Mouse (Mus musculus) embryonic facial prominence, embryonic 15.5 days (tissue): ENCODE measurements at regions not wholly inside any gene's neighbourhood (a gene's known extent, or its start where the extent isn't known, plus 50 kb on each side); places are given as distances from the start of the nearest gene placed in this dataset.
A peak's percentile ranks its signal among the peaks of the same experiment; 100 is the strongest.

Experiments used
- ATAC-seq: fragments of 200-750 bp; cut with Nextera tagmentation; 2 replicates; pipeline ENCODE4 v1.8.0; 2017; ENCODE audit warnings: low read depth, moderate TSS enrichment; ENCODE audit not compliant: insufficient number of reproducible peaks, low FRiP score, low TSS enrichment
- H3K27ac ChIP-seq: fragments of 300-500 bp; sonication (generic); replicated peaks from 2 replicates; pipeline ENCODE4 v1.5.1; 2015; ENCODE audit warnings: mild to moderate bottlenecking, inconsistent platforms
- H3K27me3 ChIP-seq: fragments of 300-500 bp; sonication (generic); 2 replicates; pipeline ENCODE4 v1.6.1; 2015; ENCODE audit warnings: inconsistent platforms
- H3K36me3 ChIP-seq: fragments of 300-500 bp; sonication (generic); 2 replicates; pipeline ENCODE4 v1.6.1; 2015; ENCODE audit warnings: mild to moderate bottlenecking, inconsistent platforms
- H3K4me1 ChIP-seq: fragments of 300-500 bp; sonication (generic); 2 replicates; pipeline ENCODE4 v1.6.1; 2015; ENCODE audit warnings: inconsistent platforms
- H3K4me2 ChIP-seq: fragments of 300-500 bp; sonication (generic); replicated peaks from 2 replicates; pipeline ENCODE4 v1.6.1; 2015; ENCODE audit warnings: mild to moderate bottlenecking, inconsistent platforms
- H3K4me3 ChIP-seq: fragments of 300-500 bp; sonication (generic); replicated peaks from 2 replicates; pipeline ENCODE4 v1.5.1; 2015; ENCODE audit warnings: mild to moderate bottlenecking, inconsistent platforms
- H3K9ac ChIP-seq: fragments of 300-500 bp; sonication (generic); 2 replicates; pipeline ENCODE4 v1.6.1; 2015; ENCODE audit warnings: inconsistent platforms
- H3K9me3 ChIP-seq: fragments of 300-500 bp; sonication (generic); replicated peaks from 2 replicates; pipeline ENCODE4 v1.6.1; 2016; ENCODE audit warnings: inconsistent platforms
- WGBS: fragments of 180-500 bp; shearing (Covaris S2); methylation state at CpG from one replicate; pipeline ENCODE4 v1.1.7; 2015; 5-methylcytosine and 5-hydroxymethylcytosine counted together

DNA sequence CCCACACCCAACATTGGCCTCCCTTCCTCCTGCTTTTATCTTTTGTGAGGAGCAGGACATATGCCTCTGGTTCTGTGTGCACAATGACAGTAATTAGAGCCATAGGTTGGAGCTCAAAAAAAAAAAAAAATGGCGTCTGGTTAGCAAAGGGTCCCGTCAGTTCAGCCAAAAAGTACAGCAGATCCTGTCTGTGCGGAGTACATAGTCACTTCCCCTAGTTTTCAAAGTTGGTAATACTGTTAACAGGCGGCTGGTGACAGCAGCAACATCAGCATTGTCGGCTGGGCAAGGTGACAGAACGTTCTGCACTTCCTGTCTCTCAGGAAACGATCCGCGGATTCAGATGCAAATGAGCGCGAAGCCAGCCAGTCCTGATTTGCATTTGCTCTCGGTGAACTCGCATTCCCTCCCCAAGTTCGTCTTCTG, 642.4 kb upstream of the Gm19410 start:
- WGBS, result 2% methylated on average over 14 of the region's 14 CpGs
- Histone ChIP-seq H3K36me3 (no peaks in the 10 kb centered on the region), H3K9ac (no peak overlapping the region), H3K4me3 (peak overlapping the region; percentile 30), H3K4me2 (peak overlapping the region; percentile 42), H3K9me3 (no peaks in the 10 kb centered on the region), H3K27ac (0 out of 2 replicates have a peak overlapping the region, but pooled peaks have one; percentile 48), H3K27me3 (no peaks in the 10 kb centered on the region), H3K4me1 (peaks cover 10% of the 10 kb centered on the region)
- ATAC-seq, result no peak

DNA sequence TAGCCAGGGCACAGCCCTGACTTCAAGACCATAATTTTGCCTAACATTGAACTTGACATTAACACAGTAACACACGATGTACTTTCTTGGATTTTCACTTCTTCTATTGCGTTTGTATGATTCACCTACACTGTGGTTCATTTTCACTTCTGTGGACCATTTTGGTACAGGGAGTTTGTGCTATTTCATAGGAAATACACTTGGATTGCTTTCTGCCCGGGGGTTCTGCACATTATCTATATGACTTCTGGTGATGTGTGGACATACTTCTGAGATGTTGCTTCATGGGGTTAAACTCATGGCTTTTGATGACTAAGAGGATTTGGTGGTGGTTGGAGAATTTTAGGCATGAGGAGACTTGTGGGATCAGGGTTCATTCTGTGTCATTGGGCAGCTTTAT, 640.4 kb upstream of the Gm19410 start:
- ATAC-seq, result no peak
- no peak overlapping the region for H3K9ac ChIP-seq
- 87% methylated on average over 3 of the region's 3 CpGs for WGBS
- no peak overlapping the region for H3K4me3 ChIP-seq
- H3K27ac ChIP-seq, result no peak overlapping the region
- no peaks in the 10 kb centered on the region for H3K27me3 ChIP-seq
- H3K4me1 ChIP-seq, result peaks cover 11% of the 10 kb centered on the region
- no peaks in the 10 kb centered on the region for H3K36me3 ChIP-seq
- H3K9me3 ChIP-seq, result no peaks in the 10 kb centered on the region
- H3K4me2 ChIP-seq, result no peak overlapping the region

- Histone ChIP-seq H3K36me3 (no peaks in the 10 kb centered on the region), H3K27me3 (no peaks in the 10 kb centered on the region), H3K4me2 (no peak overlapping the region), H3K4me3 (no peak overlapping the region), H3K4me1 (0 out of 2 replicates have a peak, but pooled peaks cover 3% of the 10 kb centered on the region), H3K9ac (no peak overlapping the region), H3K9me3 (no peaks in the 10 kb centered on the region), H3K27ac (no peak overlapping the region)
- no peak for ATAC-seq
- WGBS, result 79% methylated on average over 1 of the region's 1 CpGs
Measured at GRCm38 (mm10) chr8:35132281-35132680, 633.3 kb upstream of the Gm19410 start.

DNA sequence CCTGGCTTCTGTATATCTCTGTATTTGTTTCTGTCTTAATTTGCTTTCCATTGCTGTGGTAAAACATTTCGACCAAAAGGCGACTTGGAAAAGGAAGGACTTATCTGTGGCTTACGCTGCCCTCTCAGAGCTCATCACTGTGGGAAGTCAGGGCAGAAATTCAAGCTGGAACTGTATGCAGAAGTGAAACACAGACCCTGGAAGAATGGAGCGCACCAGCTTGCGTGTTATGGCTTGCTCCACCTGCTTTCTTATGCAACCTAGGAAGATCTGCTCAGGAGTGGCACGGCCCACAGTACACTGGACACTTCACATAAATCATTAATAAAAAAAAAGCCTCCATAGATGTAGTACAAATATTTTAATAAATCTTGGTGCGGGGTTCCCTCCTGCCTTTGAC, 630.0 kb upstream of the Gm19410 start:
- Histone ChIP-seq H3K4me1 (no peaks in the 10 kb centered on the region), H3K4me3 (no peak overlapping the region), H3K9ac (no peak overlapping the region), H3K27me3 (no peaks in the 10 kb centered on the region), H3K4me2 (no peak overlapping the region), H3K27ac (no peak overlapping the region), H3K36me3 (no peaks in the 10 kb centered on the region), H3K9me3 (no peaks in the 10 kb centered on the region)
- ATAC-seq, result no peak
- 70% methylated on average over 7 of the region's 7 CpGs for WGBS

DNA sequence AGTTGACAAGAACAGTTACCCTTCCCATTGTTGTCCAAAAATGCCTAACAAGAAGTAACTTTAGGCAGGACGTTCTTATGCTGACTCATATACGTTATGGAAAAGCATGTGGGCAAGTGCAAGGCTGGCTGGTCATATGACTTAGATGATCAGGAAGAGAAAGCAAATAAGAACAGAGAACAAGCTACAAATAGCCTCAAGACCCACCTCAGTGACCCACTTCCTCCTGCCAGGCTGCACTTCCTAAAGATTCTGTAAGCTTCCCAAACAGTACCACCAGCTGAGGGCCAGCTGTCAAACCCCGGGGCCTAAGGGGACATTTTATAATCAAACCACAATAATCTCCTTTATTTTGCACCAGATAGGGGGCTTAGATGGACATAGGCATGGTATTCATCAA, 628.9 kb upstream of the Gm19410 start:
- no peak for ATAC-seq
- WGBS, result 75% methylated on average over 3 of the region's 3 CpGs
- Histone ChIP-seq H3K9ac (no peak overlapping the region), H3K4me2 (no peak overlapping the region), H3K9me3 (no peaks in the 10 kb centered on the region), H3K27ac (no peak overlapping the region), H3K36me3 (no peaks in the 10 kb centered on the region), H3K27me3 (no peaks in the 10 kb centered on the region), H3K4me1 (no peaks in the 10 kb centered on the region), H3K4me3 (no peak overlapping the region)

DNA sequence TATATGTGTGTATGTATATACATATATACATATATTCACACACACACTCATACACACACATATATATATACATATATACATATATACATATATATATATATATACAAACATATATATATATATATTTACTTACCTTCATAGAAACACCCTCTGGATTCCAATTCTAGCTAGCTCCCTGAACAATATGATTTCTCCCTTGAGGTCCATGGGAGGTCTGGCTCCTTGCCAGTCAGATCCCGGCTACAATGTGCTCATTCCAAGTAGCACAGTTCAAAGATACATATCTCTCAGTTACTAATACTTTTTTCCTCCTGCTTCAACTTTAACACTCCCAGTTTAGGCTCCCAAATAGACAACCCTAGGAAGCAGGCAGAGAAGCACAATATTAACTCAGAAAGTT, 624.8 kb upstream of the Gm19410 start:
- H3K9ac ChIP-seq, result no peak overlapping the region
- H3K27me3 ChIP-seq, result no peaks in the 10 kb centered on the region
- H3K4me1 ChIP-seq, result 0 out of 2 replicates have a peak, but pooled peaks cover 6% of the 10 kb centered on the region
- WGBS, result 53% methylated on average over 1 of the region's 1 CpGs
- H3K4me3 ChIP-seq, result no peak overlapping the region
- ATAC-seq, result no peak
- H3K27ac ChIP-seq, result no peak overlapping the region
- no peaks in the 10 kb centered on the region for H3K36me3 ChIP-seq
- H3K9me3 ChIP-seq, result no peaks in the 10 kb centered on the region
- no peak overlapping the region for H3K4me2 ChIP-seq

GRCm38 (mm10) chr8:35143018-35143656, 622.5 kb upstream of the Gm19410 start:
- H3K4me1 ChIP-seq, result 0 out of 2 replicates have a peak, but pooled peaks cover 6% of the 10 kb centered on the region
- no peak overlapping the region for H3K4me2 ChIP-seq
- no peak overlapping the region for H3K9ac ChIP-seq
- H3K9me3 ChIP-seq, result no peaks in the 10 kb centered on the region
- H3K27ac ChIP-seq, result no peak overlapping the region
- no peaks in the 10 kb centered on the region for H3K27me3 ChIP-seq
- H3K36me3 ChIP-seq, result no peaks in the 10 kb centered on the region
- H3K4me3 ChIP-seq, result no peak overlapping the region
- ATAC-seq, result no peak
- 37% methylated on average over 8 of the region's 8 CpGs for WGBS

GRCm38 (mm10) chr8:35143684-35144083, 621.9 kb upstream of the Gm19410 start:
- Histone ChIP-seq H3K4me1 (0 out of 2 replicates have a peak, but pooled peaks cover 6% of the 10 kb centered on the region), H3K36me3 (no peaks in the 10 kb centered on the region), H3K27ac (no peak overlapping the region), H3K9me3 (no peaks in the 10 kb centered on the region), H3K4me3 (no peak overlapping the region), H3K4me2 (no peak overlapping the region), H3K9ac (no peak overlapping the region), H3K27me3 (no peaks in the 10 kb centered on the region)
- no peak for ATAC-seq
- 50% methylated on average over 7 of the region's 7 CpGs for WGBS

- 41% methylated on average over 4 of the region's 4 CpGs for WGBS
Measured at GRCm38 (mm10) chr8:35144401-35144800, 621.2 kb upstream of the Gm19410 start.

DNA sequence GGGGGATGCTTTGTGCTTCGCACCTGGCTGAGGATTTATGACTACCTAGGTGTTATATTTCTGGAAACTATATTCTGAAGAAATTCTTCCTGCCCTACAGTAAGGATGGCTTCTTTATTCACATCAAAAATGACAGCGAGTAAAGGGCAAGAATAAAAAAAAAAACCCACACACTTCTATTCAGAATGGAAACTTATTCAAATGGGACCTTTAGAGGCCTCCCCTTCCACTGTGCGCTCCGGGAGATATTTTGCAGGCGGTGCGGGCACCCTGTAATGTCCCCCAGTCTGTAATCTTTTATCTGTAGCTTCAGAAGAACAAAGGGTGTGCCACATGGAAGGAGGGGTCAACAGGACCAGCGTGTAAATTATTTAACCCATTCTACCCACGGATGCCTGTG, 618.1 kb upstream of the Gm19410 start:
- ATAC-seq, result no peak
- Histone ChIP-seq H3K9me3 (no peaks in the 10 kb centered on the region), H3K9ac (no peak overlapping the region), H3K4me2 (no peak overlapping the region), H3K4me3 (no peak overlapping the region), H3K36me3 (no peaks in the 10 kb centered on the region), H3K27ac (no peak overlapping the region), H3K27me3 (no peaks in the 10 kb centered on the region), H3K4me1 (0 out of 2 replicates have a peak, but pooled peaks cover 6% of the 10 kb centered on the region)
- WGBS, result 90% methylated on average over 8 of the region's 8 CpGs

More at GRCm38 (mm10) chr8:35144401-35144800, 621.2 kb upstream of the Gm19410 start:
- H3K4me3 ChIP-seq, result no peak overlapping the region
- no peaks in the 10 kb centered on the region for H3K36me3 ChIP-seq
- H3K4me1 ChIP-seq, result 0 out of 2 replicates have a peak, but pooled peaks cover 6% of the 10 kb centered on the region
- H3K4me2 ChIP-seq, result no peak overlapping the region
- no peaks in the 10 kb centered on the region for H3K9me3 ChIP-seq
- no peak for ATAC-seq
- no peak overlapping the region for H3K27ac ChIP-seq
- H3K27me3 ChIP-seq, result no peaks in the 10 kb centered on the region
- H3K9ac ChIP-seq, result no peak overlapping the region

DNA sequence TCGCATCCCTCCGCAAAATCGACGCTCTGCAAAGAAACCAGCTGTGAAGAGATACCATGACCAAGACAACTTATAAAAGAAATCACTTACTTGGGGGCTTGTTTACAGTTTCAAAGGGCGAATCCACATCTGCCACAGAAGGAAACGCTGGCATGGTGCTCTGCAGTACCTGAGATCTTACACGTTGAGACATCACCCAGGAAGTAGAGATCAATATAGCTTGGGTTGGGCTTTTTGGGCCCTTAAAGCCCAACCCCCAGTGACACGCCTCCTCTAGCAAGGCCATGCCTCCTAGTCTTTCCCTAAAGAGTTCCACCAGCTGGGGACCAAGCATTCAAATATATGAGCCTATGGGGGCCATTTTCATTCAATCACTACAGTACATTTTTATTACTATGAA, 617.6 kb upstream of the Gm19410 start:
- Histone ChIP-seq H3K27ac (no peak overlapping the region), H3K36me3 (no peaks in the 10 kb centered on the region), H3K4me2 (no peak overlapping the region), H3K27me3 (no peaks in the 10 kb centered on the region), H3K4me3 (no peak overlapping the region), H3K9ac (no peak overlapping the region), H3K4me1 (0 out of 2 replicates have a peak, but pooled peaks cover 4% of the 10 kb centered on the region), H3K9me3 (no peaks in the 10 kb centered on the region)
- ATAC-seq, result no peak
- WGBS, result 92% methylated on average over 8 of the region's 8 CpGs

- WGBS, result 66% methylated on average over 8 of the region's 8 CpGs
- Histone ChIP-seq H3K27me3 (no peaks in the 10 kb centered on the region), H3K9ac (no peak overlapping the region), H3K9me3 (no peaks in the 10 kb centered on the region), H3K4me1 (no peaks in the 10 kb centered on the region), H3K27ac (no peak overlapping the region), H3K36me3 (no peaks in the 10 kb centered on the region), H3K4me2 (no peak overlapping the region), H3K4me3 (no peak overlapping the region)
- ATAC-seq, result no peak
Measured at GRCm38 (mm10) chr8:35152585-35152984, 613.0 kb upstream of the Gm19410 start.
